Mouse (Mus musculus) natural killer cell, adult 2 months (primary cell): ENCODE results near the gene Uchl4.

Experiments
- DNase-seq, 2 experiments: peaks; one replicate each; pipeline ENCODE4 v3.0.0; 2022; ENCODE audit warnings: low spot score in 2 of 2

Gene Uchl4

DNA sequence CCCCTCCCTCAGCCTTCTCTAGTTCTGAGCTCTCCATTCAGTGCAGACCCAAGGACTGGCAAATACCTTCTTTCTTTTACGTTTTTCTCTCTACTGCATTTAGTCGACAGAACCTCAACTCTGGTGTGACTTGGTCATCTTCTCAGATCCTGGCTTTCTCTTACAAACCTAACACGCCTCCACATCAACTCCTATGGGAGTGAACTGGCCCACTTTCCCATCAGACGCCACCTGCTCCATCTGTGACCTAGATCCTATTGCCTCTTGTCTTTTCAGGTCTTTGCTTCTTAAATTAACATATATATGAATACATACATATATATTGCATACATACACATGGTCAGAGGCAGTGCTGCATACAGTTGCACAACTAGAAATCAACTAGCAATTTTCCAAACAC lies 38.8 kb downstream of the Uchl4 start:
- no peak for DNase-seq

DNA sequence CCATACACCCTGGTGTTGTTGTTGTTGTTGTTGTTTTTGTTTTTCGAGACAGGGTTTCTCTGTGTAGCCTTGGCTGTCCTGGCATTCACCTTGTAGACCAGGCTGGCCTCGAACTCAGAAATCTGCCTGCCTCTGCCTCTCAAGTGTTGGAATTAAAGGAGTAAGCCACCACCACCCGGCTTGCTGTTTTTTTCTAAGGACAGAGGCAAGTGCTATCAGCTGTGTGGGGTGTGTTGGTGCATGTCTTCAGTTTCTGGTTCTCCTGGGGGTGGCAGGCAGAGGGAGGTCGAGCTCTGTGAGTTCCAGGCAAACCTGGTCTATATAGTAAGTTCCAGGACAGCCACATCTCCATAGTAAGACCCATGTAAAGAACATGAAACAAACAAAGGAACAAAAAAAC lies 39.3 kb downstream of the Uchl4 start:
- no peak for DNase-seq

DNA sequence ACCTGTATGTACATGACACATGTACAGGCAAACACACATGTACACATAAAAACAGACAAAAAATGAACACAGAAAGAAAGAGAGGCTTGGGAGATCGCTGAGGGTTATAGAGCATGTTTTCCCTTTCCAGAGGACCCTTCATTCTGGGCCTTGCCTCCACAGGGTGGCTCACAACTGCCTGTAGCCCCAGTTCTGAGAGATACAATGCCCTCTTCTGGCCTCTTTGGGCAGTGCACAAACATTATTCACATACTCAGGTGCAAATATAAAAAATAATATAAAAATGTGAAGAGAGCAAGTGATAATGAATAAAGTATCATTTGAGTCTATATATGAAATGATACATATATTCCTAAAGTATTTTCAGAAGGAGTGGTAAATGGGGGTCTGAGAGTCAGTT lies 39.9 kb downstream of the Uchl4 start:
- peak in 1 of 2 experiments; percentile 16 for DNase-seq

DNA sequence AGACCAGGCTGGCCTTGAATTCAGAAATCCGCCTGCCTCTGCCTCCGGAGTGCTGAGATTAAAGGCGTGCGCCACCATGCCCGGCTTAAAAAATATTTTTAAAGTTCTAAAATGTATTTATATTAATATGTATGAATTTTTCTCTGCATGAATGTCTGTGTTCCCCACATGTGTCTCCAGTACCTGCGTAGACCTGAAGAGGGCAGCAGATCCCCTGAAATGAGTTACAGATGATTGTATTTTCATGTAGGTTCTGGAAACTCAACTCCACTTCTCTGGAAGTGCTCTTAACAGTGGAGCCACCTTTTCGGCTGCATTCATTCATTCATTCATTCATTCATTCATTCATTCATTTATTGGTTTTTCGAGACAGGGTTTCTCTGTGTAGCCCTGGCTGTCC lies 42.7 kb downstream of the Uchl4 start:
- DNase-seq: peak; percentile 59 to 74

DNA sequence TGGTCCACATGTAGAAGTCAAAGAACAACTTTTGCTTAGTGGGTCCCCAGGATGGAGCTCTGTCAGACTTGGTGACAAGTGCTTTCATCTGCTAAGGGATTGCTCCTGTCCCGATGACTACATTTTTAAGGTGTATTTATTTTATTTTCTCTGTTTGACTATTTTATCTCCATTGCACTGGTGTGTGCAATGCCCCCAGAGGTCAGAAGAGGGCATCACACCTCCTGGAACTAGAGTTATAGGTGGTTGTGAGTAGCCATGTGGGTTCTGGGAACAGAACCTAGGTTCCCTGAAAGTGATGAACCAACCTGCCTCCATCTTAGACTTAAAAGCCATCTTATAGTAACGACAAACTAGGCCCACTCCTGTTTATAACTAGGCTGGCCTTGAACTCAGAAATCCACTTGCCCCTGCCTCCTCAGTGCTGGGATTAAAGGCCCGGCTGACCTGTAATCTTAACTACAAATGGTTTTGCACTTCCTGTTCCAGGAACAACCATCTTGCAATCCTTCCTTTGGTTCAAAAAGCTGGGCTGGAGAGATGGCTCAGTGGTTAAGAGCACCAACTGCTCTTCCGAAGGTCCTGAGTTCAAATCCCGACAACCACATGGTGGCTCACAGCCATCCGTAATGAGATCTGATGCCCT lies 43.8 kb downstream of the Uchl4 start:
- DNase-seq: no peak

DNA sequence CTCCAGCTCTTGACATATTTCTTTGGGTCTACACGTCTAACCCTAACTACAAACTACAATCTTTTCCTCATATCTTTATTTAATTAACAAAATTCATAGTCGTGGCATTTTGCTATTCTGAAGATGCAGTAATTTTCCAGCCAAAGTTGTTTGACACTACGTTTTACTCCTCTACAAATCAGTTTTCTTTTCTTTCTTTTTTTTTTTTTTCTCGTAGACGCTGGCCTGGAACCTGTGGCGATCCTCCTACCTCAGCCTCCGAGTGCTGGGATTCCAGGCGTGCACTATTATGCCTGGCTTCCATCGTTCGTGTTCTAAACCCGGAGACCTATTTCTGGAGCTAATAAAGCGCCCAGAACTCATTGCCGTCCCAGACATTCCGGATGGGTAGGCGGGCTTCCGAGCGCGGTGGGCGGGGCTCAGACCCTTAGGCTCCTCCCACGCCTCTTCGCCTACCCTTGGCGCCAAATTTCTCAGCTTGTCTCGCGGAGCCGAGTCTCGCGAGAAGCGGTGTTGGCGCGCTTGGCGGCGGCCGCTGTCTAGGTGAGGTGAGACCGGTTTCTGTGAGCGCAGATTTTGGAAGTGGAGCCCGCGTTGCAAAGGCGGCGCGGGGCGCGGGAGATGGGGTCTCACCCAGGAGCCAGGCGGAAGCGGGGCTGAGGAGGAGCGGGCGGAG lies 46.2 kb downstream of the Uchl4 start, which contains the start of gene Tipin:
Gene Tipin (plus strand): TSS at position 477 of the 676 bp plus-strand sequence.
- DNase-seq: peak; percentile 92 to 95

DNA sequence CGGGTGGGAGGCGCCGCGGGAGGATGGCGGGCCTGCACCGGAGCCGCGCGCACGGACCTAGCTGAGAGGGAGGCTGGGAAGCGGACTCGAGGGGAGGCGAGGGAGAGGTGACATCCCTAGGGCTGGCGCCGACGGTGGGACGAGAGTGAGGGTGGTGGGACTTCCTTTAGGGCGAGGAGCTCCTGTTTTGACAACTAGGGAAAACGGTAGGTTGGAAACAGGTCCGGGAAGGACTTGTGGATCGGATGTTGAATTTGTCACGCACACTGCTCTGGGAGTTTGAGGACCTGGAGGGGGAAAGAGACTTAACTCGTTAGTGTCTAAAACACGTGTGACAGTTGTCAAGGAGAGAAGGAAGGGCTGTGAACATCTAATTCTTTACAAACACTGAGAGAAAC lies 46.8 kb downstream of the Uchl4 start:
- no peak for DNase-seq

DNA sequence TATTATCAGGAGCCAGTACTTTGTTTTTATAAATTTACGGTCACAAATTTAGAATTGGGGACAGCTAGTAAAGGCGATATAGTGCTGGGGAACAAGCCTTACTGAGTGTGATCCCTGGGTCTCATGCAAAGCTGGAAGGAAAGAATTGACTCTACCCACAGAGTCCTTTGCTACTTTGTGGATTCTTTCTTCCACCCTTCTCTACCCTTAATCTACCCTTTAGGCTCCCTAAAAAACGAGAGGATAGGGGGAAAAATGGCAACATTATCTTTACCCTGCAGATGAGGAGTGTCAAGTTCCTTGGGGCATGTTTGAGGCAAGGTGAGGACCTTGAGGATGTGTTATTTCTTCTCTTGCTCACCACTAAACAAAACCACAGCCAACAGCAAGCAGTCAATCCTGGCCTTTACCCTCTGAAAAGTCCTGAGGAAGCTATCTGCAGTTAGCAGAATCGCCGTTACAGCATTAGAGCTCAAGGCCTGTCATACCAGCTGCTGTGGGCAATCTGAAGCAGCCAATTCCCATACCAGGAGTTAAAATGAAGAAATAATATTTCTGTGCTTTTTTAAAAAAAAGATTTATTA lies 47.5 kb downstream of the Uchl4 start:
- no peak for DNase-seq
